Mouse (Mus musculus): ENCODE results near the gene 1700001C19Rik.
A peak's percentile ranks its signal among the peaks of the same experiment; 100 is the strongest.

Gene 1700001C19Rik

GRCm38 (mm10) chr17:47373991-47374390 is 63.2 kb downstream of the 1700001C19Rik start:
- no peak for DNase-seq (ENCODE audit: low spot score in 2 of 2)

- DNase-seq (ENCODE audit: low spot score in 2 of 2), result peak in 1 of 2 experiments; percentile 58
These were observed 65.7 kb downstream of the 1700001C19Rik start for GRCm38 (mm10) chr17:47371451-47371850.

- no peak for DNase-seq (ENCODE audit: low spot score in 2 of 2)
These were observed 68.1 kb downstream of the 1700001C19Rik start for GRCm38 (mm10) chr17:47369087-47369443.

DNA sequence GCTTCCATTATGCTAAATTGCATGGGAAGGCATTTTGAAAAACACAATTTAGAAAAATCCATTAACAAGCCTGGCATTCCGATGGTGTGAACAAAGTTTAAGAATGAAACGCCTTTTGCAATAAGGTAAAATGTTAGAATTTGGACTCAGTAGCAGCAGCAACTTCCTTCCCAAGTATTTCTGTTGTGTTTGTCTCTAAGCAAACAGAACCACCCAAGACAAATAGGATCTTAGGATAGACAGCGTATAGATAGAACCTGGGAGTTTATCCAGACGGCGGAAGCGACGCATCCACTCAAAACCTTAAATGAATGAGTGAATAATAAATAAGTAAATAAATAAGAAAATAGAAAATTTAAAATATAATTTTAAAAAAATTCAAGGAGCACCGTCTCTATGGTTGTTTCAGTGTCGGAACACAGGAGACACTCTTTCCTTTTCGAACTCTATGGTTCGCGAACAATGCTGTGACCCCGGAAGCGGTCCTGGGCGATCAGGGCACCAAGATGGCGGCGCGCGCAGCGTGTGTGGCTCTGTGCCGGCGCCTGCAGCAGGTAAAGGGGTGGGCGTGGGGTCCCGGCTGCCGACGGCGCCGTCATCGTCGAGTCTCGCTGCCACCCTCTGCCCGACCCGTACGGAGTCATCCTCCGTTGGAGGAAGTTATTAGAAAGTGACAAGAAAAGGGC is 68.6 kb downstream of the 1700001C19Rik start, which contains the start of gene Mrps10:
Gene Mrps10 (plus strand): TSS at position 487 of the 686 bp plus-strand sequence.
- DNase-seq (ENCODE audit: low spot score in 2 of 2), result peak; percentile 54 to 77

Measured in spleen, postnatal 14 days (tissue).